Mouse (Mus musculus): ENCODE results near the gene Cnnm3.

GRCm38 (mm10) chr1:36528351-36528750, 16.7 kb downstream of the Cnnm3 start:
- TF ChIP-seq CTCF (IDR thresholded peaks at IDR 0.05; ENCODE audit: insufficient read depth, low read length) (no peak), POLR2A (IDR thresholded peaks at IDR 0.05; ENCODE audit: borderline replicate concordance, extremely low read depth, low read depth, low read length) (no peak)
